Mouse (Mus musculus): Measurements from ENCODE around the gene Mapkbp1. TPM values are rescaled to one million over a fixed set of nuclear protein-coding genes. Genes with fewer than 3 reads are reported as not detected.

Gene Mapkbp1
- polyA plus RNA-seq, 1 experiment: 13.4 TPM

GRCm38 (mm10) chr2:120037744-120038143 is 65.2 kb downstream of the Mapkbp1 start:
- TF ChIP-seq CTCF (IDR thresholded peaks at IDR 0.05; ENCODE audit: low read depth, low read length): no peak
- TF ChIP-seq POLR2A (IDR thresholded peaks at IDR 0.05; ENCODE audit: insufficient read depth, low read length): no peak
- Histone ChIP-seq H3K9ac (ENCODE audit: low read depth, poor library complexity, severe bottlenecking) (no peak overlapping the region), H3K36me3 (ENCODE audit: control insufficient read depth, insufficient read depth, low read length, poor library complexity, severe bottlenecking) (no peaks in the 10 kb centered on the region), H3K27ac (ENCODE audit: insufficient read depth, low read length) (no peak overlapping the region), H3K27me3 (ENCODE audit: control insufficient read depth, insufficient read depth, low read length, poor library complexity, severe bottlenecking) (no peaks in the 10 kb centered on the region), H3K4me3 (ENCODE audit: low read depth, low read length) (no peak overlapping the region), H3K4me1 (ENCODE audit: control insufficient read depth, insufficient read depth, low read length) (no peaks in the 10 kb centered on the region), H3K9me3 (replicated peaks; ENCODE audit: control insufficient read depth, insufficient read depth, low read length, poor library complexity, severe bottlenecking) (no peaks in the 10 kb centered on the region)

GRCm38 (mm10) chr2:120040991-120041390 is 68.5 kb downstream of the Mapkbp1 start:
- H3K9me3 ChIP-seq (replicated peaks; ENCODE audit: control insufficient read depth, insufficient read depth, low read length, poor library complexity, severe bottlenecking): no peaks in the 10 kb centered on the region
- no peak overlapping the region for H3K27ac ChIP-seq (ENCODE audit: insufficient read depth, low read length)
- H3K4me1 ChIP-seq (ENCODE audit: control insufficient read depth, insufficient read depth, low read length): peaks cover 3% of the 10 kb centered on the region
- H3K36me3 ChIP-seq (ENCODE audit: control insufficient read depth, insufficient read depth, low read length, poor library complexity, severe bottlenecking): no peaks in the 10 kb centered on the region
- H3K9ac ChIP-seq (ENCODE audit: low read depth, poor library complexity, severe bottlenecking): no peak overlapping the region
- no peak overlapping the region for H3K4me3 ChIP-seq (ENCODE audit: low read depth, low read length)
- no peaks in the 10 kb centered on the region for H3K27me3 ChIP-seq (ENCODE audit: control insufficient read depth, insufficient read depth, low read length, poor library complexity, severe bottlenecking)
- TF ChIP-seq POLR2A (IDR thresholded peaks at IDR 0.05; ENCODE audit: insufficient read depth, low read length) (no peak), CTCF (IDR thresholded peaks at IDR 0.05; ENCODE audit: low read depth, low read length) (no peak), EP300 (IDR thresholded peaks at IDR 0.05; ENCODE audit: insufficient read depth, low read depth, low read length) (no peak)

- no peak for TF ChIP-seq POLR2A (IDR thresholded peaks at IDR 0.05; ENCODE audit: insufficient read depth, low read length)
- TF ChIP-seq EP300 (IDR thresholded peaks at IDR 0.05; ENCODE audit: insufficient read depth, low read depth, low read length): no peak
- Histone ChIP-seq H3K4me3 (ENCODE audit: low read depth, low read length) (no peak overlapping the region), H3K27me3 (ENCODE audit: control insufficient read depth, insufficient read depth, low read length, poor library complexity, severe bottlenecking) (no peaks in the 10 kb centered on the region), H3K9ac (ENCODE audit: low read depth, poor library complexity, severe bottlenecking) (no peak overlapping the region), H3K9me3 (replicated peaks; ENCODE audit: control insufficient read depth, insufficient read depth, low read length, poor library complexity, severe bottlenecking) (no peaks in the 10 kb centered on the region), H3K36me3 (ENCODE audit: control insufficient read depth, insufficient read depth, low read length, poor library complexity, severe bottlenecking) (no peaks in the 10 kb centered on the region), H3K27ac (ENCODE audit: insufficient read depth, low read length) (no peak overlapping the region), H3K4me1 (ENCODE audit: control insufficient read depth, insufficient read depth, low read length) (peaks cover 3% of the 10 kb centered on the region)
These were observed 71.7 kb downstream of the Mapkbp1 start for GRCm38 (mm10) chr2:120044101-120044603.

DNA sequence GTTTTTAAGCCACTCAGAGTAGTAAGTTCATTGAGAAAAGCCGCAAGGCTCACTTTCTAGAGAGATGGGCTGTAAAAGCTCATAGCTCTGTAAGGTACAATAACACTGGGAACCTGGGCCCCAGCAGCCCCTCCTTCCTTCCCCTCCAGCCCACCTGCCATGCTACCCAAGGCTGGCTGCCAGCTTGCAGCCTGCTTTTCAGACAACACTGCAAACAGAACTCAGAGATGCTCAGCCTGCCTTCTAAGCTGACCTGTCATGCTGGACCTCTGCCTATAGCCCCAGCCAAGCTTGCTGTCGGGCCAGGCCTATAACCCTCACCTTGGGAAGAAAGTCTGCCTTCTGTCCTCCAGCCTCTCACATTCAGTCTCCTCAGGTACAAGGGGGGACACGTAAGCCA is 72.2 kb downstream of the Mapkbp1 start:
- Histone ChIP-seq H3K9me3 (replicated peaks; ENCODE audit: control insufficient read depth, insufficient read depth, low read length, poor library complexity, severe bottlenecking) (no peaks in the 10 kb centered on the region), H3K36me3 (ENCODE audit: control insufficient read depth, insufficient read depth, low read length, poor library complexity, severe bottlenecking) (no peaks in the 10 kb centered on the region), H3K4me1 (ENCODE audit: control insufficient read depth, insufficient read depth, low read length) (peaks cover 3% of the 10 kb centered on the region), H3K27ac (ENCODE audit: insufficient read depth, low read length) (no peak overlapping the region), H3K4me3 (ENCODE audit: low read depth, low read length) (no peak overlapping the region), H3K27me3 (ENCODE audit: control insufficient read depth, insufficient read depth, low read length, poor library complexity, severe bottlenecking) (no peaks in the 10 kb centered on the region), H3K9ac (ENCODE audit: low read depth, poor library complexity, severe bottlenecking) (no peak overlapping the region)
- TF ChIP-seq EP300 (IDR thresholded peaks at IDR 0.05; ENCODE audit: insufficient read depth, low read depth, low read length) (no peak), CTCF (IDR thresholded peaks at IDR 0.05; ENCODE audit: low read depth, low read length) (no peak), POLR2A (IDR thresholded peaks at IDR 0.05; ENCODE audit: insufficient read depth, low read length) (no peak)

- TF ChIP-seq EP300 (IDR thresholded peaks at IDR 0.05; ENCODE audit: insufficient read depth, low read depth, low read length) (no peak), CTCF (IDR thresholded peaks at IDR 0.05; ENCODE audit: low read depth, low read length) (no peak), POLR2A (IDR thresholded peaks at IDR 0.05; ENCODE audit: insufficient read depth, low read length) (no peak)
- no peaks in the 10 kb centered on the region for H3K9me3 ChIP-seq (replicated peaks; ENCODE audit: control insufficient read depth, insufficient read depth, low read length, poor library complexity, severe bottlenecking)
- H3K9ac ChIP-seq (ENCODE audit: low read depth, poor library complexity, severe bottlenecking): no peak overlapping the region
- peaks cover 3% of the 10 kb centered on the region for H3K4me1 ChIP-seq (ENCODE audit: control insufficient read depth, insufficient read depth, low read length)
- H3K4me3 ChIP-seq (ENCODE audit: low read depth, low read length): no peak overlapping the region
- no peaks in the 10 kb centered on the region for H3K36me3 ChIP-seq (ENCODE audit: control insufficient read depth, insufficient read depth, low read length, poor library complexity, severe bottlenecking)
- H3K27me3 ChIP-seq (ENCODE audit: control insufficient read depth, insufficient read depth, low read length, poor library complexity, severe bottlenecking): no peaks in the 10 kb centered on the region
- no peak overlapping the region for H3K27ac ChIP-seq (ENCODE audit: insufficient read depth, low read length)
These were observed 74.2 kb downstream of the Mapkbp1 start for GRCm38 (mm10) chr2:120046486-120047310.

DNA sequence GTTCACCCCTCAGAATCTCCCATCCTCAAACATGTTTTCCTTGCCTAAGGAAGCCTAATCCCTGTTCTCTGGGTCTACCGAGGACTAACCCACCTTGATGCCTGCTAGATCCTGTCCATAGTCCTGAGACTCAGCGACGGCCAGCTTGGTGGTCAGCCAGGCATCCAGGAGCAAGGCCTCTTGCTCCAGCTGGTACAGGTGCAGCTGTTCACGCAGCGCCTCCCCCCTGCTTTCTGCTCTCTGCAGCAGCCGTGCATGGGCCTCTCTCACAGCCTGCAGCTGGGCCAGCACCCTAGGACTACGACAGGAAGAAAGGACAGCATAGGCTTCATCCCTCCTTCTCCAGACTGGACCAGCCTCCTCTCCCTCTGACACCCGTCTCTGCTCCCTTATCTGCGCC is 75.7 kb downstream of the Mapkbp1 start:
- Histone ChIP-seq H3K27ac (ENCODE audit: insufficient read depth, low read length) (no peak overlapping the region), H3K9me3 (replicated peaks; ENCODE audit: control insufficient read depth, insufficient read depth, low read length, poor library complexity, severe bottlenecking) (no peaks in the 10 kb centered on the region), H3K4me3 (ENCODE audit: low read depth, low read length) (no peak overlapping the region), H3K9ac (ENCODE audit: low read depth, poor library complexity, severe bottlenecking) (no peak overlapping the region), H3K4me1 (ENCODE audit: control insufficient read depth, insufficient read depth, low read length) (peaks cover 3% of the 10 kb centered on the region), H3K36me3 (ENCODE audit: control insufficient read depth, insufficient read depth, low read length, poor library complexity, severe bottlenecking) (no peaks in the 10 kb centered on the region), H3K27me3 (ENCODE audit: control insufficient read depth, insufficient read depth, low read length, poor library complexity, severe bottlenecking) (no peaks in the 10 kb centered on the region)
- TF ChIP-seq EP300 (IDR thresholded peaks at IDR 0.05; ENCODE audit: insufficient read depth, low read depth, low read length) (no peak), CTCF (IDR thresholded peaks at IDR 0.05; ENCODE audit: low read depth, low read length) (no peak), POLR2A (IDR thresholded peaks at IDR 0.05; ENCODE audit: insufficient read depth, low read length) (no peak)

All from ES-Bruce4 (cell line).